Mouse (Mus musculus) cerebellum, adult 9-11 months (tissue): ENCODE data around the gene Lrba.
A peak's percentile ranks its signal among the peaks of the same experiment; 100 is the strongest.

Experiments used
- DNase-seq: peaks from one replicate; pipeline ENCODE4 v3.0.0; 2022

The Lrba gene

DNA sequence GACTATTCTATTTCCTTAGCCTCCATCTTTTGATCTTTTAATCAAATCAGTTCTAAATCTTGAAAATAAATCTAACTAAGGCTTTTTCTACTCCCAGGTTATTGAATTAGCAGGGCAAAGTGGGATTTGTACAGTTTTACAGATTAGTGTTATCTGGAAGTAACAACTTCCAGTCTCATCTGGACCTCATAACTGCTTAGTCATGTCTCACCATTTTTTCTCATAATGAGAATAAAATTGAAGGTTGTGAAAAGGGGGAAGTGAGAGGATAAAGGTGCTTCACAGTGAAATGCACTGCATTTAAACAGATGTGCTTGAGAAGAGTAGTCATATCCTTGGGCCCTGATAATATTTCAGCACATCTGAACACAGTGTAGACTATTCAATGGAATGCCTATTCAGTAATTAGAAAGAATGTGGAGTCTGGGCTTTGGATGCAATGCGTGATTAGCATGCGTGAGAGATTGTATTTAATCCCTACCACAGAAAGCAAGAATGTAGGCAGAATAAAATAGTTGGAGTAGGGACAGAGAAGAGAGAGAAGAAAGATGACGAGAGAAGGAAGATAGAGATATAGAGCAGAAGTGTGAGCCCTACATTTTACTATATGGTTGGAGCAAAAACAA, 298.5 kb downstream of the Lrba start:
- DNase-seq = no peak

DNA sequence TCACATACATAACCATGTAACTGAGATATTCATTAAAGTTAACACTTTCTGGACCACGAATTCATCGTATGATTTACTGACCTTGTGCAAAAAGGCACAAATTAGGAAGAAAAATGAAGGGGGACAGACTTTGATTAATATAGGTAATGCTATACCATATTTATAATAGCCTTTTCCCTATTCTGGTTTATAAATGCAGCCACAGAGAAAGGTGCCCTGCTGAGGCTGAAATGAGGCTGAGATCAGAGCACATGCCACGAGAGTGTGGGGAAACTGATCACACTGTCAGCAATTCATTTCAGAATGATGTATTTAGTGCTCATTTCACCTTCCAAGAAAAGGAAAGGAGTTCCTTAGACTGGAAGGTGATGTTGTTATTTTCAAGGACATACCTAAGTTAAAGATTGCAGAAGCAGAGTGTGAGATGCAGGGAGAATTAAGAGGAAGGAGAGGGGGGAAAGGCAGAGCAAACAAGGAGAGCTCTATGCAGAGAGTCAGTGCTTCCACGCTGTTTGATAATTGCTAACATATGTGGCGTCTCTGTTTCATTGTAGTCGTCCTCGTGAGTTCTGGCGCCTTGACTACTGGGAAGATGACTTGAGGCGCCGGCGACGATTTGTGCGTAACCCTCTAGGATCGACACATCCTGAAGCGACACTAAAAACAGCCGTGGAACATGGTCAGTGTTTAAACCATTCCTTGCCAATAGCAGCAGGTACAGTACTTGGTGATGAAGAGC, 307.2 kb downstream of the Lrba start:
- no peak for DNase-seq

DNA sequence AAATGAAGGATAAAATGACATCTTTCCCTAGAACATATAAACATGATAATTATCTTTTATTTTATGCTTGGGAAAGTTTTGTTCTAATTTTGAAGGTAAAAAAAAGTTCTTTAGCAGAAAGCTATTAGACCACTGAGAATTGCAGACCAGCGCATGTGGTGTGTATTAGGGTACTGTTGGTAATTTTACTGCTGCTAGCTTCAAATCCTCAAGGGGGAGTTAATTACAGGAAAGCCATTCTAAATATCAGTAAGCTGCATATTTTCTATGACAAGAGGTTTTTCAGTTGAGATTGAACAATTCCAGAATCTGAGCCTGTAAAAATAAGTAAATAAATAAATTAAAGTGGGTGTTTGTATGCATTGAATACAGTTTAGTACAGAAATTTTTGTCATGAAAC, 312.3 kb downstream of the Lrba start:
- no peak for DNase-seq

DNA sequence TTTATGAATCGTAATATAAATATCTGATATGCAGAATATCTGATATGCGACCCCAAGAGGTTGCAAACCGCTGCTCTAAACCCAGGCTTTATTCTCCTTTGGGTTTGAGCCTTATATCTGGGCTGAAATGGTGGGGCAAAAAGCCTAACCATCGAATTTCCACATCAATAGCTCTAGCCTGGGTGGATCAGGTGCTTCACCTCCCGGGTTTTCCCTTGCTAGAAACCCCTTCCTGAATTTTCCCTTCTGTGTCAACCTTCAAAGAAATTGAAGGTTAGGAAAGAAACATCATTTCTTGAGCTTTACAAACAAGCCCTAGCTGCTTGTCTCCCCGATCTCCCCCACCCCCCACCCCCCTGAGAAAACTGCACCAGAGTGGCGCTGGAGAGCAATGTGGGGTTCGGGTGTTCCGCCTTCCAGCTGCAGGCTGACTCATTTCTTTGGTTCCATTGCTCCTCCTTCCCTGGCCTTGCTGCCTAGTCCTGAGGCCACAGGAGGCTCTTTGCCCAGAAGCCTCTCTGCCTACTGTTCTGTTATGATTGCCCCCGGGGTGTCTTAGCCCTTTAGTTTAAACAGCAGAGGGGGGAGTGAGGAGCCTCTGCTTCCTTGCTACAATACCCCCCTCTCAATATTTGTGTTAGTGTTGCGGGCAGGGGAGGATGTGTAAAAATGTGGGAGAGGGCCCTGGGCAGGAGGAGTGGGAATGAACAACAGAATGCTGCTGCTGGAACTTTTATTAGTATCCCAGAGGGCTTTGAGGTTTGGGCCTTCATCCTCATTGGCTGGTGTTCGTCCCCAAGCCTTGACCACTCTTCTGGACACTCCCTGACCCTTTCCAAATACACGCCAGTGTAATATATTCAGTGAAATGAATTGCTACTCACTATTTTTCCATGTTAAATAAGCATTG, 314.4 kb downstream of the Lrba start:
- DNase-seq = peak; percentile 13

DNA sequence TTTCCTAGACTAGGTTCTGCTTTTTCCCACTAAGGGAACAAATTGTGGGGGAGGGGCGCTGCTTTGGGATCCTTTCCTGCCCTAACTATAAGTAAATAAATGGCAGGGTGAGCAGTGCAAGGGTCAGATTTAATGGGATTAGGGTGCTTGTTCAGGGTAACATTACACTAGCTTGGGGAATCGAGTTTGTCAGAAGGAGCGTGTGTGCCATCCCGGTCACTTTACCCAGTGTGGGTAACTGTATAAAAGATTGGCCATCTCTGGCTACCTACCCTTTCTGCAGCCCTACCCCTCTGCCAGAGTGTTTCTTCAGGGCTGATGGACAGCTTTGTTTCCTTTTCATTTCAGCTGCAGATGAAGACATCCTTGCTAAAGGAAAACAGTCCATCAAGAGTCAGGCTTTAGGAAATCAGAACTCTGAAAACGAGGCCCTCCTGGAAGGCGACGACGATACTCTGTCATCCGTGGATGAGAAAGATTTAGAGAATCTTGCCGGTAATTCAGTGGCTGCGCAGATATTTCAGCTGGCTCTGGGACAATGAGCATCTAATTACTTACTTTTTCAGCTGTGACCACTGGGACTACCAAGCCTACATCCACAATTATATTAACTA, 315.2 kb downstream of the Lrba start:
- no peak for DNase-seq

DNA sequence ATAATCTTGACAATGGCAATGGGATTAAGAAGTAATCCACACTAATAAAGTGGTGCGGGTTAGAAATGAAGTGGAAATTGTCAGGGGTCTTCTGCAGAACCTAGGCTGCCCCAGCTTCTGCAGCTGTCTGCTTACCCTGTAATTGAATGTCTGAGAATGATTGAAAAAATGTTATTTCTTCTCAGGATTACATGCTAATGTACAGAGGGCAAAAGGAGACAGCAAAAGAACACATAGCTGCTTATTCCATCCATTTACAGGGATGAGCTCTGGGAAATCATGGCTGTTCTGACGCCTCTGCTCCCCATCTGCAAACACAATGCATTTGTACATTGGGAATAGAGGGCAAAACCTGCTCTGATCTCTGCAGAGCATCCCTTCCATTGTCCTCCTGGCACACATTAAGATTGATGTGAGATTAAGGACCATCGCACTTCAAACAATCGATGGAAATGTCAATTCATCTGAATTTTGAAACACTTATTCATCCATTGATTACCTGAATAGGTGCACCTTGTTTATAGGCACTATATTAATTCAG, 316.7 kb downstream of the Lrba start:
- no peak for DNase-seq

DNA sequence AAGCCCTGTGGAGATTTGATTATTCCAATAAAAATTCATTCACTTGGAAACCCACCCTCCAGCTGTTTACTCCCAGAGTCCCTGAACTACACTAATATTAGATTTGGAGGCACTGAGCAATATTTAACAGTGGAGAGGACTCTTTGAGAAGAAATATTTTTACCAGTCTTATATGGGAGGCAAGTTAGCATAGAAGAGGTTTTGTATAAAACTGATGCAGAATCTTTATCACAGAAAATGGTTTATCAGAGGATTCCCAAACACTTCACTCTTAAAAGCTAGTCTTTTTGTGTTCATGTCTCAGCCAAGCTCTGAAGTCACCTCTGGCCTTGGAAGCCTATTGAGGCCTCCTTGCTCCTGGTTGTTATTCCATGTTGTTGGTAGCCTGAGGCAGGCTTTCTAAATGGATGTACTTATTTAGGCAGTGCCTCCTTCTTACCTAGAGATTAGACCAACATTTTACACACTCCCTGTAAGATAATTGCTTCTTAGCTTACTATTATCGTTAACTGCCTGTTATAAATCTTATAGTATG, 317.4 kb downstream of the Lrba start:
- DNase-seq = no peak

DNA sequence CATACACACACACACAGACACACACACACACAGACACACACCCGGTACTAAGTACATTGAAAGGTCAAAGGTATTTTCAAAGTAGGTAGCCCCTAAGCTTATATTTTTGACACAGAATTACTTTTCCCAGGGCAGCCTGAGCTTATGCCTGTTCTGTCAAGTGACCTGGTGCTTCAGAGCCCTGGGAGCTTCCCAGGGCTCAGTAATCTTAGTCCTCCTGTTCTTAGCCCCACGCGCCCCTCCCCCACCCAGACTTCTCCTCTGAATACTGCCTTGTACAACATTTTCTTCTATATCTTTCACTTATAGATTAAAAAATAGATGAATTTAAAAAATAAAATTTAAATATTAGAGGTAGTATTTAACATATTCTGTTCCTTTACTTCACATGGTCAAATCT, 320.3 kb downstream of the Lrba start:
- DNase-seq = no peak

DNA sequence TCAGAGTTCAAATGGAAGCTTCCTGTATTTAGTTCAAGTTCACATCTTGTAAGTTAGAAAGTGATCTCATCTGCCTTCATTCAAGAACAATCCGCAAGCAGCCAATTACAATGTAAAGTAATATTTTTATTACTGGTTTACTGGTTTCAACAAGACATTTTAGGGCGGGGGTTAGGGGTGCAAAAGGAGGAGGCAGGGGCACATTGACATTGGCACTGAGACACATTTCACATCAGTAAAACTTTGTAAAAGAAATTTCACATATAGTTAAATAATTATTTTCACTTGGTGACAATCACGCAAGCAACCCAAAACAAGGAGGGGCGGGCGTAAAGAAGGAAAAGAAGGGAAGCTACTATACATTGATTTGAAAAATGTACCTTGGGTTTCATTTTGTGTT, 321.5 kb downstream of the Lrba start:
- no peak for DNase-seq

DNA sequence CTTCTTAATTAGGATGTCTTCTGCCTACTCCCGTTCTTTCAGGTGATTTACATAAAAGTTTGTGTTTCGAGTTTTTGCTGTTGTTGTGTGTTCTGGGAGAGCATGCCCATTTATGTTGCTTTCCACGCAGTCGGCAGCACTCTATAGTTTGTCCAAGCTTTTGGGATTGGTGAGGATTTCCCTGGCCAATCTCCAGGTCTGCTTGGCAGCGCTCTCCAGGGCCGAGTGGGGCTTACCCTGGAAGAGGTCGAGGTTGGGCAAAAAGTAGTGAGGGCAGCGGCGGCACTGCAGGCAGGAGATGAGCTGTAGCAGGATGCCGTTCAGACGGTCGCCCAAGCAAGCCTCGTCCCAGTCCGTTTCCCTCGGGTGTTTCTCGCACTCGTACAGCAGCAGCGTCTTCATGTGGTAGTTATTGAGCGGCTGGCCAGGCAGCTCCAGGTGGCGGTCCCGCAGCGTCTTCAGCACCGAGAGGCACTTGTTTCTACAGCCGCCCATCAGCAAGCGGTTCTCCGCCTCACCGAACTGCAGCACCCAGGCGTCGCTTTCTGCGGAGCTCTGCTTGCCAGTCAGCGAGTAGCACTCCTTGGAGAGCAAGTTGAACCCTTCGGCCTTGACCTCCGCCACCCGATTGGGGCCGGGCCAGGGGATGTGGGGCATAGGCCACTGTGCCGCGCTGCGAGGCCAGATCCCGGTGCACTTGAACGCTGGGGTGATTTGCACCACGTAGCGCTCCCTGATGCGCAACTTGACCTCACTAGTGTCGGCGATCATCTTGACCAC, 322.2 kb downstream of the Lrba start:
- peak; percentile 60 for DNase-seq

DNA sequence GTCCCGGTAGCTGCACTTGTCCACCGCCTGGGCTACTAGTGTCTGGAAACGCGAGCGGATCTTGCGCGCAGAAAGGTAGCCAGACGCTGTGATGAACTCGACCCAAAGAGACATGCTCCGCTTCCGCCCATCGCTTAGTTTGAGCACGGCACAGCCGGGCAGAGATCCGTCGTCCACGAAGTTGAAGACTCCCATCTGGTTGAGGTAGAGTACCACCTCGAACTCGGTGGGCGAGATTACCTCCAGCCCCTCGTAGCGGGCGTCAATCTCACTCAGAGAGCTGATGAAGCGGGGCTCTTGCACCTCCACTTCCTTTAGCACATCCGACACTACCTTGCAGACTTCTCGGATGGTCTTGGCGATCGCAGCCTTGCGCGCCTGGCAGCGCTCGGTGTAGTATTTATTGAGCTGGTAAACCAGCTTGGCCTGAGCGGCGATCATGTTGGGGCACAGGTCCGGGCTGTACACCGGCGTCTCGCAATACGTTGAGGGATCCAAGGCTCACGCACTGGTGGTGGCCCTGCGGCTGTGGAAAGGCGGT, 322.8 kb downstream of the Lrba start:
- DNase-seq = peak; percentile 16

DNA sequence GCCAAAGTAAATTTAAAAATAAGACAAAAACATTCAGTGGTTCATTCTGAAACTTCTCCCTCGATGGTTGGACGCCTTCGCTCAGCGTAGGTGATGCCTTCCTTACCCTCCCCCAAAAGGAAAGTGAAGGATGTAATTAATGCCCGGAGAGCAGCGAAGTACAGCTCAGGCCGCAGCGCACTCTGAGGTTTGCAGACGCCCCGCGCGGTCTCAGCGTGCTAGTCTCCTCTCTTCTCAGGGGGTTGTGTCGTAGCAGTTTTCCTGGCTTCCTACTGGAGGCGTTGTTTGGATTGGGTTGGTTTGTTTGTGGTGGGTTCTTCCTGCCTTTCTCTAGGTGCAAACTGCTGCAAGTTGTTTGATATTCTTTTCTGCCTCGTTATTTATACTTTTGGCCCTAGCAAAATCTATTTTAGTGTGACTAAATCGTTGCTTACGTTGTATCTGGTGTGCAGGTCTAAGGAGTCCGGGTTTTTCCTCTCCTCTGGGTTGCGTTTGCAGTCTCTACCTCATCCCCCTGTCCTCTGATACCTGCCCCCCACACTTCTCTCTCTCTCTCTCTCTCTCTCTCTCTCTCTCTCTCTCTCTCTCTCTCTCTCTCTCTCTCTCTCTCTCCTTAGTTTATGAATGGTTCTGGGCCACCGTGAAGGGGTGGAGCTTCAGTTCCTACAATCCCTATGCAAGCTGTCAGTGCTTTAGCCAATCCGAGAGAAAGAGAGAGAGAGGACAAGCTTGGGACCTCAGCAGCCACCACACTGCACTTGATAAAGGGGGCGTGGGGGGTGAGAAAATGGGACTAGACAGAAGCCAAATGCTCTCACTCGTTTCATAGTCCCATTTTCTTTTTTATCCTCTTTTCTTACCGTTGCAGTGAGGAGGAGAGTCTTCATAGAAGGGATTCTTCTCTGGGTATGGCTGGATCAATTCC, 323.9 kb downstream of the Lrba start, which contains the start of gene Mab21l2:
Mab21l2 (minus strand) TSS at position 539 of the 925 bp plus-strand sequence.
- DNase-seq = peak; percentile 37

DNA sequence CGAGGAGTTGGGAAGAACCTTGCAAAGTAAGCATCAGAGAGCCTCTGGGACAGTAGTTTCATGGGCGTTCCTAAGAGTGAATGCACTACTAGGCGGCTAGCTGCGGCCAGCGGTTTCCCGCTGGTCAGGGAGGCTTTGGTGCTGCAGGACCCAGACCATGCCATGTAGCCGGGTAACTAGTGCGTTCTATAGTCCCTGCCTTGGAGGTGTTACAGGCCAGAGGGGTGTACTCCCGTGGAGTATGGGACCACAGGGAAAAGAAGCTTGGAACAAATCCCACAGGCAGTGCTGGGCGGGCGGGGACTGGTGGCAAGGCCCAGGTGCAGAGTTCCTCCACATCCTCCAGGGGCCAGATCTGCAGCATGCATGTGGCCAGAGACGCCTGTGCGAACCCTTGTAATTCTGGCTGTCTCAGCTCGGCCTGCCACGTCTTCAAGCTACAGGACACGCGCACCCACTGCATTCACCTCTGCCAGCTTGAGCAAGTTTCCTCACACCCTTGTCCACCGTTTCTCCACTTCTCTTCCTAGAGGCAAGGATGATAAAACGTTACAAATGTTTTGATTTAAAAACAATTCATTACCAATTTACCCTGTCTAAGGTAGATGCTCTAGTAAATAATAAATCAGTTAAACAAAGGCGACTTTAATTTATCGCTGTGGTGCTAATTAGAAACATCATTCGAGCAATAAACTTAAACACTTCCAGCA, 326.0 kb downstream of the Lrba start:
- DNase-seq = peak; percentile 18

DNA sequence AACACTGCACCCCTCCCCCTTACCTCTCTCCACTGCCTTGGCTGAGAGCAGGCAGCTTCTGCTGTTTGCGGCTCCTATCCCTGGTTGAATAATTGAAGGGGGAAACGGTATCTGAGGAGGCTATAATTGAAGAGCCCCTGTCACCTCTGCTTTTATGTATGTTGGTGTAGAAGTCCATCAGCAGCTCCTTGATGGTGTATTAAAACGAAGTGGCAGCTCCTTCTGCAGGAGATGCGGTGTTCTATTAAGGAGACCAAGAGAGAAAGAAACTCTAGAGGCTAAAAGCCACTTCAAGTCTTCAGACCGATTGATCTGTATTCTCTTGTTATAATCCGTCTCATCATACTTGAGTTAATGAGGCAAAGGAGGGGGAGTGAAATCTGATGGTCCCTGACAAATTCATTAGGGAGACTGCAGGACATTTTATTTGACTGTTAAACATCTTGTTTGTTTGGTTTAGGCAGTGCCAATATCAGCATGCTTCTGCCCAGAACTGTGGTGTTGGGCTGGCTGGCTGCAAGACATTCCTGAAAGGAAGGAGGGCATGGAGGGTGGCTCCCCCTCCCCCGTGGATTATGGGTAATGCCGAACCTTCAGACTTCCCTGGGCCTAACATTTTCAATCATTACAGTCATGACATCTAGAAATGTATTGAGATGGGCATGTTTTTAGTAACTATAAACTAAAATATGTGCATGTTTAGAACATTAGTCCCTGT, 326.7 kb downstream of the Lrba start:
- no peak for DNase-seq

DNA sequence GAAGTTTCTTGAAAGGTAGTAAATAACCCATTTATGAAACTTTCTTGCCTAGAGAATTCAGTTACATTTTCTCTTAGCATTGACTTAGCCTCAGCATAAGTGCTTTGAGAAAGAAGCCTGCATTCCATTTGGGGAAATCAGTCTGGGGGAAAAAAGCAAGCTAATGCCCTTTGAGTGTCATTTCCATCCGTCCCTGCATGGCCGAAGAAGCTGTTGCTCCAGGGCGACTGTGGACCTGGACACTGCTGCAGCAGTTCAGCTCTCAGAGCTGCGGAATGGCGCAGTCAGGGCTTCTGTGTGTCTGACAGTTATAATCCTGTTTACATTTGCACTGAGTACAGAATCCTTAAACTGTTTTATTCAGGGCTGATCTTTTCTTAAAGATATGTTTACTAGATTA, 327.7 kb downstream of the Lrba start:
- no peak for DNase-seq

DNA sequence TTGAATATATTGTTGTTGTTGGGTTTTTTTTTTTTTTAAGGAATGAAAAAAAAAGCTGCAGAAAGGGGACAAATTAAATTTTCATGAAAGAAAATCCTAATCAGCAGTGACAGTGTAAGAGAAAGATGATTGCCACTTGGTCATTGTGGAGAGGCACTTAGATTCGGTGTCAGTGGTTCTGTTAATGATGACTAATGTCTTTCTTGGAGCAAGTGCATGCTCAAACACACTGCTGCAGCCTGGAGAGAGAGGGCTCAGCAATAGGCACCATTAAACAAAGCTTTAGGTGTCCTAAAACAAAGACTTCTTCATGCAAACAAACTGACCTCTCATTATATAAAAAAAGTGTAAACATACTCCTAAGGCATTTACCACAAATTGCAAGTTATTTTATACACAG, 334.5 kb downstream of the Lrba start:
- DNase-seq = no peak

DNA sequence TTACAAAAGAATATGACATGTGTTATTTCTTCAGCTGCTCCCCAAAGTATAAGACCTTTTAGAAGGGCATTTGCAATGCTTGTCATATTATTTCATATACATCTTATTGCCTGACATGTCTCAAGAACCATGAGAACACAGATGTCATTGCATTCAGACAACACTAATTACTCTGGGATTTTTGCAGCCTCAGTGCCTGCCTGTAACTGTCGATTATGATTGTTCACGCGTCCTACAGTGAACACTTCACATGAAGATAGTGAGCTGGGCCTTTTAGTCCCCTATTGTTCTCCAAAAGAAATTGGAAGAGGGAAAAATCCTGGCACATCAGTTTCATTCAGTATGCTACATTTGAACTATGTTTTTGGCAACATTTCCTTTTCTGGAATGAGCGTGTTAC, 335.2 kb downstream of the Lrba start:
- no peak for DNase-seq

DNA sequence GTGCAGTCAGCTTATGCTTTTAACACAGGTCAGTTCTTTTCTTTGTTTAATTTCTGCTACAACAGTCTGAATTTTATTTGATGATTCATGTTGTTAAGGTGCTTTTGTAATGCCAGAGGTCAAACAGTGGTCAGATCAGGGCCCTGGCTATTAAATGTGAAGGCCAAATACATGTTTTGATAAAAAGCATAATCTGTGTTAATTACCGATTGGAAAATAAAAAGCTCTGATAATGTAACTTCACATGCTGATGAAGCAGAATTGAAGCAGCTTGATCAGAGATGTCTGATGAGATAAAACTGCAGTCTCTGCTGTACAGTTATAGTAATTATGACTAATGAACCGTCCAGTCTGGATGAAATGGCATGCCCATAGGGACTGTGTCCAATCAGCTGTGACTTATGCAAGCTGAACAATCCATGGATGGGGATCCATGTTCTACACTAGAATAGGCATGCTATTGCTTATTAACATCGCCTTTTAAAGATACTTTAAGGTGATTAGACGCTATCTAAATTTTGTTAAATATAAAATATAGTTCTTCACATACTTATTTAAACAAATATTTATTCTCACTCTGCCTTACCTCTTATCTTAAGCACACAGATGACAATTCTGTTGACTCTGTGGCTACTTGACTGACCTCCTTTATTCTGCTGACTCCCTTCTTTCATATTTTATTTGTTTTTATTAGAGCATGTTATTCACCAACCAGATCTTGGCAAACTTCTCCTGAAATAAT, 336.0 kb downstream of the Lrba start:
- DNase-seq = no peak
